Mouse (Mus musculus) adrenal gland, postnatal 14 days (tissue): ENCODE measurements around the gene Spryd3. TPM values are rescaled to one million over a fixed set of nuclear protein-coding genes. Genes with fewer than 3 reads are reported as not detected.

Experiments
- DNase-seq: peaks from one replicate; pipeline ENCODE4 v3.0.0; 2021; ENCODE audit warnings: mixed read lengths
- total RNA-seq: library from RNA; stranded (reverse); gene quantifications from 2 replicates; pipeline ENCODE4 v1.2.3, GENCODE M21; 2021

Spryd3 gene
- total RNA-seq, 1 experiment from 2014 or later: 23.3 TPM

GRCm38 (mm10) chr15:102114651-102115260, 21.3 kb downstream of the Spryd3 start:
- DNase-seq: peak; percentile 79

- DNase-seq: no peak
These were observed 22.4 kb downstream of the Spryd3 start for GRCm38 (mm10) chr15:102113674-102114073.

- no peak for DNase-seq
These were observed 23.2 kb downstream of the Spryd3 start for GRCm38 (mm10) chr15:102112827-102113226.

- no peak for DNase-seq
These were observed 23.9 kb downstream of the Spryd3 start for GRCm38 (mm10) chr15:102112181-102112580.

GRCm38 (mm10) chr15:102111495-102111829, 24.6 kb downstream of the Spryd3 start:
- no peak for DNase-seq

GRCm38 (mm10) chr15:102110701-102111494, 25.1 kb downstream of the Spryd3 start:
- DNase-seq: no peak

- no peak for DNase-seq
These were observed 25.8 kb downstream of the Spryd3 start for GRCm38 (mm10) chr15:102110271-102110670.

- peak; percentile 88 for DNase-seq
These were observed 27.1 kb downstream of the Spryd3 start for GRCm38 (mm10) chr15:102108651-102109525.

GRCm38 (mm10) chr15:102107689-102108573, 28.1 kb downstream of the Spryd3 start:
- peak; percentile 78 for DNase-seq

- no peak for DNase-seq
These were observed 29.1 kb downstream of the Spryd3 start for GRCm38 (mm10) chr15:102106754-102107456.

- peak; percentile 56 for DNase-seq
These were observed 30.0 kb downstream of the Spryd3 start for GRCm38 (mm10) chr15:102105764-102106730.

GRCm38 (mm10) chr15:102105360-102105759, 30.7 kb downstream of the Spryd3 start:
- peak; percentile 90 for DNase-seq

GRCm38 (mm10) chr15:102103947-102104555, 32.0 kb downstream of the Spryd3 start:
- DNase-seq: peak; percentile 83

- DNase-seq: peak; percentile 66
These were observed 32.6 kb downstream of the Spryd3 start for GRCm38 (mm10) chr15:102103371-102103946.

GRCm38 (mm10) chr15:102102548-102103121, 33.4 kb downstream of the Spryd3 start:
- DNase-seq: peak; percentile 82

GRCm38 (mm10) chr15:102101672-102102541, 34.1 kb downstream of the Spryd3 start:
- DNase-seq: peak; percentile 79

GRCm38 (mm10) chr15:102100996-102101671, 34.9 kb downstream of the Spryd3 start:
- peak; percentile 61 for DNase-seq
